Mouse (Mus musculus) liver, adult 2 months (tissue): ENCODE data around the gene Cacng7.

Source experiments
- CTCF ChIP-seq: fragments of 200-500 bp; IDR thresholded peaks from 2 replicates; pipeline ENCODE4 v1.5.1; 2011; ENCODE audit warnings: low read depth, low read length, control low read depth
- POLR2A ChIP-seq: fragments of 200-500 bp; IDR thresholded peaks from 2 replicates; pipeline ENCODE4 v1.6.1; 2011; ENCODE audit warnings: low read length, control low read depth; ENCODE audit not compliant: insufficient read depth; ENCODE audit errors: extremely low read depth

GRCm38 (mm10) chr7:3294794-3295193 lies 38.0 kb upstream of the Cacng7 start:
- TF ChIP-seq POLR2A (no peak), CTCF (no peak)
